Mouse (Mus musculus) myocyte (in vitro differentiated cells): Measurements from ENCODE around the gene Rbm17. TPM values are rescaled to one million over a fixed set of nuclear protein-coding genes. Genes with fewer than 3 reads are reported as not detected.

Source experiments
- H3K27me3 ChIP-seq: one replicate; pipeline ENCODE4 v1.6.1; 2011; ENCODE audit not compliant: control insufficient read depth, insufficient read depth, insufficient read length
- H3K36me3 ChIP-seq: one replicate; pipeline ENCODE4 v1.6.1; 2011; ENCODE audit not compliant: control insufficient read depth, insufficient read depth
- H3K4me2 ChIP-seq: one replicate; pipeline ENCODE4 v1.6.1; 2011; ENCODE audit warnings: low read depth, control low read depth
- H3K4me3 ChIP-seq: one replicate; pipeline ENCODE4 v1.5.1; 2011; ENCODE audit warnings: mild to moderate bottlenecking, control low read depth, moderate library complexity
- H3K79me2 ChIP-seq: one replicate; pipeline ENCODE4 v1.6.1; 2011; ENCODE audit not compliant: control insufficient read depth, insufficient read depth
- H3ac ChIP-seq: one replicate; pipeline ENCODE4 v1.6.1; 2011; ENCODE audit not compliant: control insufficient read depth, insufficient read length
- CEBPB ChIP-seq: IDR thresholded peaks from 2 replicates; pipeline ENCODE4 v1.6.1; 2011; ENCODE audit warnings: mild to moderate bottlenecking, moderate library complexity; ENCODE audit not compliant: poor library complexity, insufficient read depth, severe bottlenecking
- E2F4 ChIP-seq: IDR thresholded peaks from one replicate; pipeline ENCODE4 v1.6.1; 2011; ENCODE audit warnings: mild to moderate bottlenecking, control low read depth, moderate library complexity; ENCODE audit not compliant: insufficient read depth
- MAX ChIP-seq: IDR thresholded peaks from one replicate; pipeline ENCODE4 v1.6.1; 2011; ENCODE audit warnings: low read depth, mild to moderate bottlenecking, control low read depth
- MYOD1 ChIP-seq, 3 experiments: IDR thresholded peaks; one replicate each; pipeline ENCODE4 v1.6.1; 2011; ENCODE audit warnings: control low read depth in 2 of 3, low read depth in 2 of 3, mild to moderate bottlenecking in 2 of 3, moderate library complexity in 1 of 3; ENCODE audit not compliant: insufficient read length in 2 of 3, control insufficient read depth in 1 of 3
- MYOG ChIP-seq, 3 experiments: IDR thresholded peaks; one replicate each; pipeline ENCODE4 v1.6.1; 2011; ENCODE audit warnings: control low read depth in 2 of 3, low read depth in 2 of 3, mild to moderate bottlenecking in 2 of 3; ENCODE audit not compliant: insufficient read length in 2 of 3, control insufficient read depth in 1 of 3, insufficient read depth in 1 of 3
- POLR2A ChIP-seq: IDR thresholded peaks from one replicate; pipeline ENCODE4 v1.6.1; 2011; ENCODE audit warnings: low read depth, mild to moderate bottlenecking, control low read depth, moderate library complexity; ENCODE audit not compliant: insufficient read length
- POLR2AphosphoS2 ChIP-seq: IDR thresholded peaks from one replicate; pipeline ENCODE4 v1.6.1; 2011; ENCODE audit warnings: low read depth, control low read depth; ENCODE audit not compliant: insufficient read length
- REST ChIP-seq: IDR thresholded peaks from one replicate; pipeline ENCODE4 v1.6.1; 2011; ENCODE audit warnings: mild to moderate bottlenecking, control low read depth, moderate library complexity; ENCODE audit not compliant: insufficient read depth, insufficient read length
- SRF ChIP-seq: IDR thresholded peaks from one replicate; pipeline ENCODE4 v1.6.1; 2011; ENCODE audit warnings: low read depth; ENCODE audit not compliant: control insufficient read depth, insufficient read length
- TCF12 ChIP-seq: IDR thresholded peaks from one replicate; pipeline ENCODE4 v1.6.1; 2011; ENCODE audit warnings: mild to moderate bottlenecking, control low read depth; ENCODE audit not compliant: poor library complexity, insufficient read depth, severe bottlenecking
- TCF3 ChIP-seq: IDR thresholded peaks from one replicate; pipeline ENCODE4 v1.6.1; 2011; ENCODE audit warnings: low read depth, control low read depth; ENCODE audit not compliant: insufficient read length
- USF1 ChIP-seq: IDR thresholded peaks from one replicate; pipeline ENCODE4 v1.6.1; 2011; ENCODE audit warnings: low read depth, mild to moderate bottlenecking, control low read depth, moderate library complexity
- polyA plus RNA-seq: library from polyadenylated mRNA; unstranded; fragments of >200 nt; fragmentation: generic; extraction: Trizol; gene quantifications from one replicate; pipeline ENCODE4 v1.2.1, GENCODE M21; 2012; ENCODE audit warnings: missing spikeins

Rbm17 gene
- polyA plus RNA-seq, 1 experiment, result 86.4 TPM

- Histone ChIP-seq H3K79me2 (no peaks in the 10 kb centered on the region), H3ac (no peak overlapping the region), H3K36me3 (no peaks in the 10 kb centered on the region), H3K27me3 (no peaks in the 10 kb centered on the region), H3K4me3 (no peak overlapping the region), H3K4me2 (no peak overlapping the region)
- TF ChIP-seq POLR2A, result no peak
- TF ChIP-seq E2F4, result no peak
- TF ChIP-seq SRF, result no peak
- TF ChIP-seq MAX, result no peak
- no peak for TF ChIP-seq MYOG (IDR thresholded peaks at IDR 0.05; ENCODE audit: control insufficient read depth in 1 of 3, insufficient read depth in 1 of 3, insufficient read length in 2 of 3, low read depth in 2 of 3)
- no peak for TF ChIP-seq MYOD1 (IDR thresholded peaks at IDR 0.05; ENCODE audit: control insufficient read depth in 1 of 3, insufficient read length in 2 of 3, low read depth in 2 of 3)
- no peak for TF ChIP-seq TCF3
- no peak for TF ChIP-seq POLR2AphosphoS2
Measured at GRCm38 (mm10) chr2:11578187-11578586, 25.8 kb downstream of the Rbm17 start.

GRCm38 (mm10) chr2:11573684-11574083, 30.3 kb downstream of the Rbm17 start:
- Histone ChIP-seq H3K4me3 (no peak overlapping the region), H3K27me3 (no peaks in the 10 kb centered on the region), H3ac (no peak overlapping the region), H3K79me2 (no peaks in the 10 kb centered on the region), H3K36me3 (no peaks in the 10 kb centered on the region), H3K4me2 (no peak overlapping the region)
- no peak for TF ChIP-seq SRF
- no peak for TF ChIP-seq TCF3
- no peak for TF ChIP-seq CEBPB
- no peak for TF ChIP-seq MYOD1 (IDR thresholded peaks at IDR 0.05; ENCODE audit: control insufficient read depth in 1 of 3, insufficient read length in 2 of 3, low read depth in 2 of 3)
- no peak for TF ChIP-seq TCF12
- TF ChIP-seq POLR2A, result no peak

- Histone ChIP-seq H3K36me3 (no peaks in the 10 kb centered on the region), H3K79me2 (no peaks in the 10 kb centered on the region), H3ac (no peak overlapping the region)
Measured at GRCm38 (mm10) chr2:11571004-11571535, 32.9 kb downstream of the Rbm17 start.

GRCm38 (mm10) chr2:11568471-11568870, 35.5 kb downstream of the Rbm17 start:
- Histone ChIP-seq H3ac (no peak overlapping the region), H3K79me2 (no peaks in the 10 kb centered on the region), H3K4me3 (no peak overlapping the region), H3K4me2 (no peak overlapping the region), H3K36me3 (no peaks in the 10 kb centered on the region), H3K27me3 (no peaks in the 10 kb centered on the region)
- TF ChIP-seq SRF, result no peak
- TF ChIP-seq TCF3, result no peak
- TF ChIP-seq E2F4, result no peak
- TF ChIP-seq POLR2AphosphoS2, result no peak
- TF ChIP-seq MYOD1 (IDR thresholded peaks at IDR 0.05; ENCODE audit: control insufficient read depth in 1 of 3, insufficient read length in 2 of 3, low read depth in 2 of 3), result no peak
- TF ChIP-seq CEBPB, result no peak
- TF ChIP-seq MYOG (IDR thresholded peaks at IDR 0.05; ENCODE audit: control insufficient read depth in 1 of 3, insufficient read depth in 1 of 3, insufficient read length in 2 of 3, low read depth in 2 of 3), result no peak
- no peak for TF ChIP-seq USF1
- no peak for TF ChIP-seq TCF12
- TF ChIP-seq REST, result no peak
- TF ChIP-seq MAX, result no peak
- no peak for TF ChIP-seq POLR2A

More at GRCm38 (mm10) chr2:11571004-11571535, 32.9 kb downstream of the Rbm17 start:
- no peaks in the 10 kb centered on the region for H3K27me3 ChIP-seq
- TF ChIP-seq REST (no peak), E2F4 (no peak), MYOD1 (IDR thresholded peaks at IDR 0.05; ENCODE audit: control insufficient read depth in 1 of 3, insufficient read length in 2 of 3, low read depth in 2 of 3) (no peak), USF1 (no peak), TCF12 (no peak), MYOG (IDR thresholded peaks at IDR 0.05; ENCODE audit: control insufficient read depth in 1 of 3, insufficient read depth in 1 of 3, insufficient read length in 2 of 3, low read depth in 2 of 3) (no peak), POLR2A (no peak), MAX (no peak), SRF (no peak), POLR2AphosphoS2 (no peak)
- no peak overlapping the region for H3K4me3 ChIP-seq
- no peak overlapping the region for H3K4me2 ChIP-seq

- H3K27me3 ChIP-seq, result no peaks in the 10 kb centered on the region
- no peak overlapping the region for H3K4me3 ChIP-seq
- no peak overlapping the region for H3K4me2 ChIP-seq
- no peaks in the 10 kb centered on the region for H3K36me3 ChIP-seq
- H3K79me2 ChIP-seq, result no peaks in the 10 kb centered on the region
- H3ac ChIP-seq, result no peak overlapping the region
- TF ChIP-seq TCF3, result no peak
- no peak for TF ChIP-seq REST
- TF ChIP-seq MAX, result no peak
- TF ChIP-seq POLR2AphosphoS2, result no peak
- TF ChIP-seq POLR2A, result no peak
- TF ChIP-seq TCF12, result no peak
- TF ChIP-seq CEBPB, result no peak
- TF ChIP-seq MYOG (IDR thresholded peaks at IDR 0.05; ENCODE audit: control insufficient read depth in 1 of 3, insufficient read depth in 1 of 3, insufficient read length in 2 of 3, low read depth in 2 of 3), result no peak
- TF ChIP-seq MYOD1 (IDR thresholded peaks at IDR 0.05; ENCODE audit: control insufficient read depth in 1 of 3, insufficient read length in 2 of 3, low read depth in 2 of 3), result no peak
- no peak for TF ChIP-seq E2F4
- TF ChIP-seq USF1, result no peak
- TF ChIP-seq SRF, result no peak
Measured at GRCm38 (mm10) chr2:11567781-11568362, 36.1 kb downstream of the Rbm17 start.
